Mouse (Mus musculus): ENCODE data around the gene Camk1d. TPM values are rescaled to one million over a fixed set of nuclear protein-coding genes. Genes with fewer than 3 reads are reported as not detected.

Gene Camk1d
- polyA plus RNA-seq, 1 experiment from 2014 or later: 2.4 TPM

GRCm38 (mm10) chr2:5707871-5708733 lies 6.2 kb downstream of the Camk1d start:
- ATAC-seq (replicated peaks; ENCODE audit: insufficient number of reproducible peaks, insufficient read depth, low FRiP score, low read depth): no peak
- Histone ChIP-seq H3K9me3 (replicated peaks) (no peaks in the 10 kb centered on the region), H3K27me3 (peaks cover 15% of the 10 kb centered on the region), H3K4me3 (no peak overlapping the region), H3K36me3 (no peaks in the 10 kb centered on the region), H3K4me1 (replicated peaks) (peaks cover 3% of the 10 kb centered on the region), H3K4me2 (no peak overlapping the region), H3K9ac (no peak overlapping the region), H3K27ac (no peak overlapping the region)
- 60% methylated on average over 10 of the region's 10 CpGs for WGBS

GRCm38 (mm10) chr2:5706618-5707017 lies 7.7 kb downstream of the Camk1d start:
- Histone ChIP-seq H3K4me2 (no peak overlapping the region), H3K4me3 (no peak overlapping the region), H3K27me3 (peaks cover 3% of the 10 kb centered on the region; the same call in 1 of the 2 replicates), H3K9me3 (replicated peaks) (no peaks in the 10 kb centered on the region), H3K9ac (no peak overlapping the region), H3K4me1 (replicated peaks) (no peaks in the 10 kb centered on the region), H3K36me3 (no peaks in the 10 kb centered on the region), H3K27ac (no peak overlapping the region)
- ATAC-seq (replicated peaks; ENCODE audit: insufficient number of reproducible peaks, insufficient read depth, low FRiP score, low read depth): no peak
- 77% methylated on average over 4 of the region's 4 CpGs for WGBS

- H3K4me1 ChIP-seq (replicated peaks): no peaks in the 10 kb centered on the region
- no peaks in the 10 kb centered on the region for H3K27me3 ChIP-seq
- no peak overlapping the region for H3K4me3 ChIP-seq
- no peak overlapping the region for H3K4me2 ChIP-seq
- no peaks in the 10 kb centered on the region for H3K36me3 ChIP-seq
- no peak overlapping the region for H3K27ac ChIP-seq
- 82% methylated on average over 2 of the region's 2 CpGs for WGBS
- no peaks in the 10 kb centered on the region for H3K9me3 ChIP-seq (replicated peaks)
- ATAC-seq (replicated peaks; ENCODE audit: insufficient number of reproducible peaks, insufficient read depth, low FRiP score, low read depth): no peak
- H3K9ac ChIP-seq: no peak overlapping the region
Observed at GRCm38 (mm10) chr2:5702370-5702769, 11.9 kb downstream of the Camk1d start.

GRCm38 (mm10) chr2:5700931-5701330 lies 13.4 kb downstream of the Camk1d start:
- Histone ChIP-seq H3K27me3 (no peaks in the 10 kb centered on the region), H3K9me3 (replicated peaks) (no peaks in the 10 kb centered on the region), H3K36me3 (no peaks in the 10 kb centered on the region), H3K27ac (no peak overlapping the region), H3K4me3 (no peak overlapping the region), H3K4me2 (no peak overlapping the region), H3K9ac (no peak overlapping the region), H3K4me1 (replicated peaks) (no peaks in the 10 kb centered on the region)
- ATAC-seq (replicated peaks; ENCODE audit: insufficient number of reproducible peaks, insufficient read depth, low FRiP score, low read depth): 0 out of 2 replicates have a peak, but pooled peaks have one; percentile 18
- WGBS: 93% methylated on average over 3 of the region's 3 CpGs

GRCm38 (mm10) chr2:5698451-5698850 lies 15.9 kb downstream of the Camk1d start:
- no peak for ATAC-seq (replicated peaks; ENCODE audit: insufficient number of reproducible peaks, insufficient read depth, low FRiP score, low read depth)
- Histone ChIP-seq H3K4me1 (replicated peaks) (no peaks in the 10 kb centered on the region), H3K27me3 (no peaks in the 10 kb centered on the region), H3K9ac (no peak overlapping the region), H3K4me2 (no peak overlapping the region), H3K36me3 (no peaks in the 10 kb centered on the region), H3K4me3 (no peak overlapping the region), H3K27ac (no peak overlapping the region), H3K9me3 (replicated peaks) (no peaks in the 10 kb centered on the region)
- WGBS: 41% methylated on average over 8 of the region's 8 CpGs

- Histone ChIP-seq H3K27me3 (no peaks in the 10 kb centered on the region), H3K4me1 (replicated peaks) (no peaks in the 10 kb centered on the region), H3K36me3 (no peaks in the 10 kb centered on the region), H3K9ac (no peak overlapping the region), H3K9me3 (replicated peaks) (no peaks in the 10 kb centered on the region), H3K4me3 (no peak overlapping the region), H3K27ac (no peak overlapping the region), H3K4me2 (no peak overlapping the region)
- ATAC-seq (replicated peaks; ENCODE audit: insufficient number of reproducible peaks, insufficient read depth, low FRiP score, low read depth): no peak
- WGBS: 81% methylated on average over 9 of the region's 9 CpGs
Observed at GRCm38 (mm10) chr2:5694094-5694493, 20.2 kb downstream of the Camk1d start.

- no peak overlapping the region for H3K9ac ChIP-seq
- ATAC-seq (replicated peaks; ENCODE audit: insufficient number of reproducible peaks, insufficient read depth, low FRiP score, low read depth): no peak
- no peaks in the 10 kb centered on the region for H3K9me3 ChIP-seq (replicated peaks)
- 55% methylated on average over 3 of the region's 3 CpGs for WGBS
- H3K36me3 ChIP-seq: no peaks in the 10 kb centered on the region
- H3K4me1 ChIP-seq (replicated peaks): no peaks in the 10 kb centered on the region
- H3K27ac ChIP-seq: no peak overlapping the region
- no peak overlapping the region for H3K4me3 ChIP-seq
- no peak overlapping the region for H3K4me2 ChIP-seq
- no peaks in the 10 kb centered on the region for H3K27me3 ChIP-seq
Observed at GRCm38 (mm10) chr2:5691729-5692128, 22.6 kb downstream of the Camk1d start.

GRCm38 (mm10) chr2:5683366-5683765 lies 30.9 kb downstream of the Camk1d start:
- Histone ChIP-seq H3K4me2 (no peak overlapping the region), H3K27ac (no peak overlapping the region), H3K9ac (no peak overlapping the region), H3K36me3 (no peaks in the 10 kb centered on the region), H3K4me3 (no peak overlapping the region), H3K27me3 (no peaks in the 10 kb centered on the region), H3K9me3 (replicated peaks) (no peaks in the 10 kb centered on the region), H3K4me1 (replicated peaks) (no peaks in the 10 kb centered on the region)
- ATAC-seq (replicated peaks; ENCODE audit: insufficient number of reproducible peaks, insufficient read depth, low FRiP score, low read depth): no peak
- WGBS: 88% methylated on average over 4 of the region's 4 CpGs

- Histone ChIP-seq H3K9ac (no peak overlapping the region), H3K4me2 (no peak overlapping the region), H3K27ac (no peak overlapping the region), H3K4me3 (no peak overlapping the region), H3K36me3 (no peaks in the 10 kb centered on the region), H3K27me3 (no peaks in the 10 kb centered on the region), H3K9me3 (replicated peaks) (no peaks in the 10 kb centered on the region), H3K4me1 (replicated peaks) (no peaks in the 10 kb centered on the region)
- WGBS: 71% methylated on average over 8 of the region's 8 CpGs
- ATAC-seq (replicated peaks; ENCODE audit: insufficient number of reproducible peaks, insufficient read depth, low FRiP score, low read depth): no peak
Observed at GRCm38 (mm10) chr2:5681909-5682308, 32.4 kb downstream of the Camk1d start.

- no peak for ATAC-seq (replicated peaks; ENCODE audit: insufficient number of reproducible peaks, insufficient read depth, low FRiP score, low read depth)
- 59% methylated on average over 7 of the region's 7 CpGs for WGBS
- H3K9ac ChIP-seq: no peak overlapping the region
Observed at GRCm38 (mm10) chr2:5681302-5681701, 33.0 kb downstream of the Camk1d start.

GRCm38 (mm10) chr2:5679055-5679454 lies 35.3 kb downstream of the Camk1d start:
- no peaks in the 10 kb centered on the region for H3K9me3 ChIP-seq (replicated peaks)
- no peak overlapping the region for H3K4me2 ChIP-seq
- H3K36me3 ChIP-seq: no peaks in the 10 kb centered on the region
- H3K4me3 ChIP-seq: no peak overlapping the region
- H3K27ac ChIP-seq: no peak overlapping the region
- H3K27me3 ChIP-seq: no peaks in the 10 kb centered on the region
- no peak for ATAC-seq (replicated peaks; ENCODE audit: insufficient number of reproducible peaks, insufficient read depth, low FRiP score, low read depth)
- 72% methylated on average over 2 of the region's 2 CpGs for whole genome bisulfite sequencing
- no peak overlapping the region for H3K9ac ChIP-seq
- H3K4me1 ChIP-seq (replicated peaks): peaks cover 12% of the 10 kb centered on the region; the same call in 1 of the 2 replicates

More at GRCm38 (mm10) chr2:5681302-5681701, 33.0 kb downstream of the Camk1d start:
- no peak overlapping the region for H3K4me2 ChIP-seq
- no peak overlapping the region for H3K27ac ChIP-seq
- H3K4me3 ChIP-seq: no peak overlapping the region
- no peaks in the 10 kb centered on the region for H3K9me3 ChIP-seq (replicated peaks)
- H3K36me3 ChIP-seq: no peaks in the 10 kb centered on the region
- no peaks in the 10 kb centered on the region for H3K27me3 ChIP-seq
- peaks cover 2% of the 10 kb centered on the region; the same call in 1 of the 2 replicates for H3K4me1 ChIP-seq (replicated peaks)

GRCm38 (mm10) chr2:5677472-5677871 lies 36.8 kb downstream of the Camk1d start:
- no peak overlapping the region for H3K4me3 ChIP-seq
- H3K4me1 ChIP-seq (replicated peaks): peaks cover 12% of the 10 kb centered on the region; the same call in 1 of the 2 replicates
- WGBS: 44% methylated on average over 2 of the region's 2 CpGs
- H3K9ac ChIP-seq: no peak overlapping the region
- no peak overlapping the region for H3K27ac ChIP-seq
- ATAC-seq (replicated peaks; ENCODE audit: insufficient number of reproducible peaks, insufficient read depth, low FRiP score, low read depth): no peak
- no peaks in the 10 kb centered on the region for H3K27me3 ChIP-seq
- H3K4me2 ChIP-seq: no peak overlapping the region
- H3K9me3 ChIP-seq (replicated peaks): no peaks in the 10 kb centered on the region
- no peaks in the 10 kb centered on the region for H3K36me3 ChIP-seq

Measured in heart, embryonic 15.5 days (tissue).